Mouse (Mus musculus) hindbrain, embryonic 12.5 days (tissue): ENCODE data around the gene Gm614. TPM values are rescaled to one million over a fixed set of nuclear protein-coding genes. Genes with fewer than 3 reads are reported as not detected.
A peak's percentile ranks its signal among the peaks of the same experiment; 100 is the strongest.

Experiments used
- ATAC-seq: fragments of 200-750 bp; cut with Nextera tagmentation; 2 replicates; pipeline ENCODE4 v1.8.0; 2017; ENCODE audit warnings: moderate TSS enrichment; ENCODE audit not compliant: low FRiP score
- H3K27ac ChIP-seq: fragments of 300-500 bp; sonication (generic); 2 replicates; pipeline ENCODE4 v1.5.1; 2016; ENCODE audit warnings: mild to moderate bottlenecking
- H3K27me3 ChIP-seq: fragments of 300-500 bp; sonication (generic); 2 replicates; pipeline ENCODE4 v1.6.1; 2016; ENCODE audit warnings: mild to moderate bottlenecking
- H3K36me3 ChIP-seq: fragments of 300-500 bp; sonication (generic); 2 replicates; pipeline ENCODE4 v1.6.1; 2016; ENCODE audit warnings: mild to moderate bottlenecking
- H3K4me1 ChIP-seq: fragments of 300-500 bp; sonication (generic); 2 replicates; pipeline ENCODE4 v1.6.1; 2016
- H3K4me2 ChIP-seq: fragments of 300-500 bp; sonication (generic); replicated peaks from 2 replicates; pipeline ENCODE4 v1.6.1; 2016; ENCODE audit warnings: mild to moderate bottlenecking
- H3K4me3 ChIP-seq: fragments of 300-500 bp; sonication (generic); 2 replicates; pipeline ENCODE4 v1.5.1; 2016; ENCODE audit warnings: mild to moderate bottlenecking
- H3K9ac ChIP-seq: fragments of 300-500 bp; sonication (generic); 2 replicates; pipeline ENCODE4 v1.6.1; 2016; ENCODE audit warnings: mild to moderate bottlenecking, moderate library complexity
- H3K9me3 ChIP-seq: fragments of 300-500 bp; sonication (generic); replicated peaks from 2 replicates; pipeline ENCODE4 v1.6.1; 2016; ENCODE audit warnings: mild to moderate bottlenecking
- WGBS: fragments of 180-500 bp; shearing (Covaris S2); methylation state at CpG from one replicate; pipeline ENCODE4 v1.1.7; 2016; 5-methylcytosine and 5-hydroxymethylcytosine counted together
- polyA plus RNA-seq: library from polyadenylated mRNA; unstranded; fragments of >200 nt; fragmentation: Nextera tagmentation; extraction: Ambion mirVana; gene quantifications from 2 replicates; pipeline ENCODE4 v1.2.1, GENCODE M21; 2016

Gm614 gene
- polyA plus RNA-seq, 1 experiment from 2014 or later: not detected

DNA sequence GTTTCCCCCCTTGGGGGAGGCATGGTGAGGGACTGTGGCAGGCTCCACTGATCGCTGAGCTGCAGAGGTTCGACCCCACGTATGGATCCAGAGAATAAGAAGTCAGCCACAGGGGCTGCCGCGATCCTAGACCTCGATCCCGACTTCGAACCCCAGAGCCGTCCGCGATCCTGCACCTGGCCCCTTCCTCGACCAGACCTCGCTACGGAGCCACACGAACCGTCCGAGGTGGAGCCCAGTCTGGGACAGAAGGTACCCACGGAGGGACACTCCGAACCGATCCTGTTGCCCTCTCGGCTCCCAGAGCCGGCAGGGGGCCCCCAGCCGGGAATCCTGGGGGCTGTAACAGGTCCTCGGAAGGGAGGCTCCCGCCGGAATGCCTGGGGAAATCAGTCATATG, 9.1 kb downstream of the Gm614 start:
- Histone ChIP-seq H3K4me3 (peak overlapping the region; percentile 51), H3K9me3 (no peaks in the 10 kb centered on the region), H3K4me1 (no peaks in the 10 kb centered on the region), H3K27me3 (peaks cover 3% of the 10 kb centered on the region), H3K9ac (peak overlapping the region; percentile 53), H3K27ac (no peak overlapping the region), H3K4me2 (peak overlapping the region; percentile 61), H3K36me3 (peaks cover 6% of the 10 kb centered on the region; the same call in 1 of the 2 replicates)
- 17% methylated on average over 26 of the region's 26 CpGs for WGBS
- ATAC-seq: 0 out of 2 replicates have a peak, but pooled peaks have one; percentile 26

DNA sequence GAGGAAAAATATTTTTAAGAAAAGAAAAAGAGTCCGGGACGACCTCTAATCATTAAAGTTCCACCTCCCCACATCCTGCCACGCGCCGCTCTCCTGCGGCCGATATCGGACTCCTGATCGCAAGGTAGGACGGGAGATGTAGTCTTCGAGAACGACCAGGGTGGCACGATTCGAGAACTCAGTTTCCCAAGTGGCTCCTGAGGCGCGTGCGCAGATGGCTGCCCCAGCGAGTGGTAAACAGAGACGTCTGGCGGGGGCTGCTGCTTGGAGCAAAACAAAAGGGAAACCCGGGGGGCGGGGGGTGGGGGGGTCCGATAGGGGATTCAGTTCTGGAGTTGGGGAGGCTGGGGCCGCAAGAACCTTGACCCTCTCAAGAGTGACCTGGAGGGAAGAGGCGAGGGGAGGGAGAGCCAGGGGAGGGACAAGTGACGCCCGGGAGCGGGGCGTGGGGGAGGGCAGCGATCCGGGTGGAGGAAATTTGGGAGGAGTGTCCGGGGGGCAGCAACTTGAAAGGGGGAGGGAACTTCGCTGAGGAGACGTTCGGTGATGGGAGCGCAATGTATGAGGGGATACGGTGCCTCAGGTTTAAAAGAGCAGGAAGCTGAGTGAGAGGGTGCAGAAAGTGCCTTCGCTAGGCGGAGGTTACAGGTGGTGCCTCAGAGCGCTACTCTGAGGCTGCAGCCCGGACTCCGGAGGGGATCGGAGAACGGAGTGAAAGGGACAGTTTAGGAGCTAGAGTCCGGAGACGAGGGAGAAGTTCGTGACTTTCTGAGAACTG, 9.7 kb downstream of the Gm614 start, which contains the start of gene Foxo4:
Gene Foxo4 (plus strand): TSS at position 577 of the 778 bp plus-strand sequence.
- H3K9me3 ChIP-seq: no peaks in the 10 kb centered on the region
- WGBS: 26% methylated on average over 45 of the region's 47 CpGs
- peak within 1 kb of the TSS; percentile 61 for H3K4me2 ChIP-seq
- H3K9ac ChIP-seq: peak within 1 kb of the TSS; percentile 53
- H3K27me3 ChIP-seq: peaks cover 3% of the 10 kb centered on the region
- ATAC-seq: peak; percentile 93
- no peaks in the 10 kb centered on the region for H3K4me1 ChIP-seq
- no peak within 1 kb of the TSS for H3K27ac ChIP-seq
- peaks cover 6% of the 10 kb centered on the region; the same call in 1 of the 2 replicates for H3K36me3 ChIP-seq
- peak within 1 kb of the TSS; percentile 51 for H3K4me3 ChIP-seq

DNA sequence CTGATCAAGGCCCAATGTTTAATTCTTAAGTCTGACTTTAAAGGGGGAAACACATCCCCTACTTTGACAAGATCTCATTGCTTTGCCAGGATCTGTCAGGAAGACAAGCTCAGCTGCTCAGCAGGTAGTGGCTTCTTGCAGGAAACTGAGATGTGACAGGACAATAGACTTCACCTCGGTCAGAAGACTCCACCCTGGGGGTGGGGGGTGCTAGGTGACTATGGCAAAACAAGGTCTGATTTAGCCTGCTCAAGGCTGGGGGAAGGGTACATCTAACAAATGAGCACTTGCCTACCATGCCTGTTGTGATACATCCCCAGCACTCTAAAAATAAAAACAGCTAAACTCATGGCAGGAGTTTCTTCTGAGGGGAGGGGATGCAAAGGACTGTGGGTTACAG, 18.8 kb downstream of the Gm614 start:
- Histone ChIP-seq H3K27me3 (no peaks in the 10 kb centered on the region), H3K9me3 (no peaks in the 10 kb centered on the region), H3K4me2 (no peak overlapping the region), H3K36me3 (no peaks in the 10 kb centered on the region), H3K4me1 (no peaks in the 10 kb centered on the region), H3K4me3 (no peak overlapping the region), H3K27ac (no peak overlapping the region), H3K9ac (no peak overlapping the region)
- 38% methylated on average over 1 of the region's 1 CpGs for WGBS
- ATAC-seq: no peak

DNA sequence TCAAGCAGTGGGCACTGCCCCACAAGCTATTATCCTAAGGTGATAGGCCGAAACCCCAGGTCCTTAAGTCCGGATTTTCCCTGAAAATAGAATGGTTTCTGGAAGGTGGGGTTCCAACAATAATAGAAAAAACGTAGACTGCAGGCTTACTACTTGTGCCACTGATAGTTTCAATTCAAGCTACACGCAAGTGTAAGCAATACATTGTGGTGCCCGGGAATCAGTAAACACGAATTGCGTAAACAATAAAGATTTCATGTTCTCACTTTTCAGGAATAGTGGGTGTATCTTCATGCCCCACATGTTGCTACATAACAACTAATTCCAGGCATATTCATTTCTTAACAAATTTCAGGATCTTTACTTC, 41.0 kb downstream of the Gm614 start:
- H3K4me2 ChIP-seq: peak overlapping the region; percentile 51
- H3K4me1 ChIP-seq: no peaks in the 10 kb centered on the region; the same call in 1 of the 2 replicates
- peak overlapping the region; percentile 54 for H3K4me3 ChIP-seq
- no peak for ATAC-seq
- no peaks in the 10 kb centered on the region for H3K36me3 ChIP-seq
- WGBS: 35% methylated on average over 7 of the region's 7 CpGs
- peak overlapping the region; percentile 35; the same call in 1 of the 2 replicates for H3K27ac ChIP-seq
- H3K9ac ChIP-seq: no peak overlapping the region
- no peaks in the 10 kb centered on the region for H3K9me3 ChIP-seq
- H3K27me3 ChIP-seq: peaks cover 14% of the 10 kb centered on the region

DNA sequence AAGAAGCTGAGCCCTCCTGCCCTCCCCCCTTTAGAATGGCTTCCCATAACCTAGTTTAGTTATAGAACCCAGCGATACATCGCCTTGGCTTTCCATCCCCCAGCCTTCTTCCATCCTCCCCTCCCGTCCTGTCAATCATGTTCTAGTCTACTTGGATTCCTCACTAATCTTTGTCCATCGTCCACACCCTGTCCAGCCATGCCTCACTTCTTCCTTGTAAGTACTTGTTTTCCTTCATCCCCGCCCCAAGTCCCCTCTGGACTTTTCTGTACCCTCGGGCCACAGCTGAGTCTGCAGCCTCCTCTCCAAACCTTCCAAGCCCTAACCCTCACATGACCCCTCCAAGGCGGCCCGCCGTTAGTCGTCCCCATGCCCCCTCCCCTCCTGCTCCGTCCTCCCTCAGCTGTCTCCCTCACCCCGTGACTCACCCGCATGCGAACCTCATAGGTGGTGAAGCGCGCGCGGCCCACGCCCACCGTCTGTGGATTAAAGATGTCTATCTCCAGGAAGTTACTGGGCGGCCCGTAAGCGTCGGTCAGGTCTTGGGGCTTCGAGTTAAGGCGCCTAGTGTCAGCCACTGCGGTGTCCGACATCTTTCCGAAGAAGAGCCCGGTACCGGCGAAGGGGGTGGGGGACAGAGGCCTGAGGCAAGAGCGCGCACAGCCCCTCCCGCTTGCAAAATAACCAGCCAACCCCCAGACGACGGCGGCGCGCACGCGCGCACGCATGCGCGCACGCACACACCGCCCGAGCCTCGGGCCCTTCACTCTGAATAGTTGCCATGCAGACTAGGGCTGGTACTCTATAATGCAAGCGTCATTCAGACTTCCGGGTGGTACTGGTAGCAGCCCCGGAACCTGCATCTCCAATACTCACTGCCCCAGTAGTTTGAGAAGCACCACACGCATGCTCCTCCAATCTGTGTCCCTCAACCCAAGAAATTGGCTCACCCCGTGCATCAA, 41.7 kb downstream of the Gm614 start, which contains the start of gene Snx12:
Gene Snx12 (minus strand): TSS at position 730 of the 962 bp plus-strand sequence.
- Histone ChIP-seq H3K9ac (peak within 1 kb of the TSS; percentile 63), H3K36me3 (no peaks in the 10 kb centered on the region), H3K27me3 (peaks cover 14% of the 10 kb centered on the region), H3K27ac (peak within 1 kb of the TSS; percentile 78), H3K9me3 (no peaks in the 10 kb centered on the region), H3K4me1 (no peaks in the 10 kb centered on the region; the same call in 1 of the 2 replicates), H3K4me2 (peak within 1 kb of the TSS; percentile 56), H3K4me3 (peak within 1 kb of the TSS; percentile 54)
- peak; percentile 98 for ATAC-seq
- WGBS: 17% methylated on average over 55 of the region's 55 CpGs

Other genes starting within 250 kb of the Gm614 start
- 0.12 and 0.21 TPM in 2 replicates for gene Tex11, start 204.3 kb downstream of the Gm614 start, polyA plus RNA-seq
- gene Slc7a3, start 178.0 kb downstream of the Gm614 start, polyA plus RNA-seq: 0.71 and 0.82 TPM in 2 replicates
- gene Snx12, start 41.4 kb downstream of the Gm614 start, polyA plus RNA-seq: 53.3 and 57.5 TPM in 2 replicates
- gene Foxo4, start 9.5 kb downstream of the Gm614 start, polyA plus RNA-seq: 1.8 and 2.4 TPM in 2 replicates
- gene Il2rg, start 4.3 kb upstream of the Gm614 start, polyA plus RNA-seq: 3.5 and 4.0 TPM in 2 replicates
- gene Gm20489, start 5.0 kb upstream of the Gm614 start, polyA plus RNA-seq: not detected in 2 replicates
- gene Med12, start 10.0 kb upstream of the Gm614 start, polyA plus RNA-seq: 38.9 and 39.2 TPM in 2 replicates
- 37.0 and 44.6 TPM in 2 replicates for gene Nlgn3, start 35.2 kb upstream of the Gm614 start, polyA plus RNA-seq
- gene Gjb1, start 112.4 kb upstream of the Gm614 start, polyA plus RNA-seq: 0.22 and 0.60 TPM in 2 replicates
- gene Zmym3, start 156.9 kb upstream of the Gm614 start, polyA plus RNA-seq: 43.5 and 52.6 TPM in 2 replicates
- gene Nono, start 165.3 kb upstream of the Gm614 start, polyA plus RNA-seq: 502 and 525 TPM in 2 replicates
- 3.7 and 7.5 TPM in 2 replicates for gene Itgb1bp2, start 185.1 kb upstream of the Gm614 start, polyA plus RNA-seq